Mouse (Mus musculus) limb, embryonic 14.5 days (tissue): Measurements from ENCODE around the gene Psmb3. TPM values are rescaled to one million over a fixed set of nuclear protein-coding genes. Genes with fewer than 3 reads are reported as not detected.

Experiments
- ATAC-seq: fragments of 200-750 bp; cut with Nextera tagmentation; 2 replicates; pipeline ENCODE4 v1.8.0; 2017; ENCODE audit warnings: low read depth, moderate number of reproducible peaks, moderate TSS enrichment; ENCODE audit not compliant: low FRiP score
- DNase-seq: peaks from one replicate; pipeline ENCODE4 v3.0.0-alpha.2; 2015; ENCODE audit warnings: low spot score
- H3K27ac ChIP-seq: fragments of 300-500 bp; sonication (generic); replicated peaks from 2 replicates; pipeline ENCODE4 v1.5.1; 2014; ENCODE audit warnings: low read depth, mild to moderate bottlenecking, low read length, moderate library complexity, mixed read lengths
- H3K27me3 ChIP-seq: fragments of 300-500 bp; sonication (generic); 2 replicates; pipeline ENCODE4 v1.6.1; 2014; ENCODE audit warnings: low read length, mixed read lengths; ENCODE audit not compliant: control insufficient read depth, insufficient read depth
- H3K36me3 ChIP-seq: fragments of 300-500 bp; sonication (generic); 2 replicates; pipeline ENCODE4 v1.6.1; 2014; ENCODE audit warnings: mild to moderate bottlenecking, low read length, moderate library complexity, mixed read lengths; ENCODE audit not compliant: control insufficient read depth, insufficient read depth
- H3K4me1 ChIP-seq: fragments of 300-500 bp; sonication (generic); 2 replicates; pipeline ENCODE4 v1.6.1; 2014; ENCODE audit warnings: antibody characterized with exemption, low read length, mixed read lengths; ENCODE audit not compliant: control insufficient read depth, insufficient read depth
- H3K4me2 ChIP-seq: fragments of 300-500 bp; sonication (generic); replicated peaks from 2 replicates; pipeline ENCODE4 v1.6.1; 2014; ENCODE audit warnings: low read depth, mild to moderate bottlenecking, low read length, moderate library complexity; ENCODE audit not compliant: severe bottlenecking
- H3K4me3 ChIP-seq: fragments of 300-500 bp; sonication (generic); replicated peaks from 2 replicates; pipeline ENCODE4 v1.5.1; 2014; ENCODE audit warnings: low read length
- H3K9ac ChIP-seq: fragments of 300-500 bp; sonication (generic); 2 replicates; pipeline ENCODE4 v1.6.1; 2014; ENCODE audit warnings: mild to moderate bottlenecking, low read depth, low read length, moderate library complexity; ENCODE audit not compliant: severe bottlenecking
- H3K9me3 ChIP-seq: fragments of 300-500 bp; sonication (generic); 2 replicates; pipeline ENCODE4 v1.6.1; 2016; ENCODE audit warnings: low read length; ENCODE audit not compliant: control insufficient read depth
- POLR2A ChIP-seq: fragments of 200-500 bp; IDR thresholded peaks from 2 replicates; pipeline ENCODE4 v1.8.0; 2012; ENCODE audit warnings: inconsistent platforms, mild to moderate bottlenecking, moderate library complexity, borderline replicate concordance; ENCODE audit not compliant: insufficient read depth, insufficient read length; ENCODE audit errors: extremely low read depth
- WGBS: fragments of 180-500 bp; shearing (Covaris S2); extraction: QIAGEN DNeasy Blood & Tissue Kit; methylation state at CpG from one replicate; pipeline ENCODE4 v1.1.7; 2014; 5-methylcytosine and 5-hydroxymethylcytosine counted together
- polyA plus RNA-seq, 2 experiments: library from polyadenylated mRNA; depleted of rRNA in 1 of 2; stranded (reverse) in 1 of 2; unstranded in 1 of 2; fragments of >200 nt; fragmentation: Nextera tagmentation in 1 of 2; extraction: Ambion mirVana in 1 of 2; gene quantifications; 2 replicates each; pipeline versions ENCODE4 v1.2.1 to v1.2.3; 2012 to 2014

Gene Psmb3
- polyA plus RNA-seq, 2 experiments: 368 to 508 TPM

DNA sequence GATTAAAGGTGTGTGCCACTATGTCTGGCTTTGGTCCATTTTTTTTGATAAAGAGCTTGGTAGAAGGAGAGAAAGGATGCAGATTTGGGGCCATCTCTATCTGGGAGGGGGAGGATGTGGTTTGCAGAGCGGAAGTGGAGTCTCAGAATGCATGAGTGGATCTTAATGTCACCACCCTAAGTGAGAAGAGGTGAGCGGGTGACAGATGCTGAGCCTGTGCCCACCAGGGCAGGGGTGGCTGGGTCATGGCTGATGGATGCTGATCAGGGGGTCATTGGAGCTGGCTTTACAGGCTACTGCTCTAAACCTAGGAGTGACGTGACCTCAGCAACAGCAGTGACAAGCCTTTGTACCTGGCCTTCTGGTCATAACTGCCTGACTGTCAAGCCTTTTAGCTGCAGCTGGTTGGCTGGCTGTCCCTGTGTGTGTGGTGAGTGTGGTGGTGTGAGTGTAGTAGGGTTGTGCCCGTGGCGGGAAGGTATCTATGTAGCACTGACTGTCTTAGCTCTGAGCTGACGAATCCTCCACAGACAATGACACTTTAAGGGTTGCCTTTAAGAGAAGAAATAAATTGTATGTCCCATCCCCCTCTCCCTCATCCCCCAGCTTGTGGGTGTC, 19.0 kb upstream of the Psmb3 start:
- Histone ChIP-seq H3K4me1 (peaks cover 4% of the 10 kb centered on the region; the same call in 1 of the 2 replicates), H3K27ac (no peak overlapping the region), H3K4me2 (no peak overlapping the region), H3K9me3 (no peaks in the 10 kb centered on the region), H3K27me3 (no peaks in the 10 kb centered on the region), H3K36me3 (peaks cover 38% of the 10 kb centered on the region), H3K4me3 (no peak overlapping the region), H3K9ac (no peak overlapping the region)
- 81% methylated on average over 6 of the region's 6 CpGs for WGBS
- no peak for TF ChIP-seq POLR2A
- ATAC-seq (no peak), DNase-seq (no peak)

DNA sequence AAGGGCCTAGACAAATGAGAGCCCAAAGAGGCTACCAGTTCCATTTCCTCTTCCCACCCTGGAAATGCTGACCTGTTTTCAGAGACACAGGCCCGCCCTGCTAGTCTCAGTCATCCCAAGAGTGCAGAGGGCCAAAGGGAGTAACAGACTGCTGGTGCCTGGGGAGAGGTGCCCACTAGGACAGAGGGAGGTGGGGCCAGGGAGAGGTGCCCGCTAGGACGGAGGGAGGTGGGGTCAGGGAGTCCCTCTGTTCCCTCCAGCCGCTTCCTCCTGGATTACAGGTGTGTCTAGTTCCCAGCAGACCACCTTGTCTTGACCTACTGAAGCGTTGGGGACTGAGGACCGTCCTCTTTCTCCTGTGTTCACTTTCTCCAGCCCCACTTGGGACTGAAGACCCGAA, 18.4 kb upstream of the Psmb3 start:
- no peaks in the 10 kb centered on the region for H3K9me3 ChIP-seq
- ATAC-seq: no peak
- DNase-seq: no peak
- peaks cover 4% of the 10 kb centered on the region; the same call in 1 of the 2 replicates for H3K4me1 ChIP-seq
- TF ChIP-seq POLR2A: no peak
- no peak overlapping the region for H3K4me3 ChIP-seq
- H3K27ac ChIP-seq: no peak overlapping the region
- no peaks in the 10 kb centered on the region for H3K27me3 ChIP-seq
- H3K9ac ChIP-seq: no peak overlapping the region
- peaks cover 37% of the 10 kb centered on the region for H3K36me3 ChIP-seq
- no peak overlapping the region for H3K4me2 ChIP-seq
- 39% methylated on average over 7 of the region's 7 CpGs for WGBS

DNA sequence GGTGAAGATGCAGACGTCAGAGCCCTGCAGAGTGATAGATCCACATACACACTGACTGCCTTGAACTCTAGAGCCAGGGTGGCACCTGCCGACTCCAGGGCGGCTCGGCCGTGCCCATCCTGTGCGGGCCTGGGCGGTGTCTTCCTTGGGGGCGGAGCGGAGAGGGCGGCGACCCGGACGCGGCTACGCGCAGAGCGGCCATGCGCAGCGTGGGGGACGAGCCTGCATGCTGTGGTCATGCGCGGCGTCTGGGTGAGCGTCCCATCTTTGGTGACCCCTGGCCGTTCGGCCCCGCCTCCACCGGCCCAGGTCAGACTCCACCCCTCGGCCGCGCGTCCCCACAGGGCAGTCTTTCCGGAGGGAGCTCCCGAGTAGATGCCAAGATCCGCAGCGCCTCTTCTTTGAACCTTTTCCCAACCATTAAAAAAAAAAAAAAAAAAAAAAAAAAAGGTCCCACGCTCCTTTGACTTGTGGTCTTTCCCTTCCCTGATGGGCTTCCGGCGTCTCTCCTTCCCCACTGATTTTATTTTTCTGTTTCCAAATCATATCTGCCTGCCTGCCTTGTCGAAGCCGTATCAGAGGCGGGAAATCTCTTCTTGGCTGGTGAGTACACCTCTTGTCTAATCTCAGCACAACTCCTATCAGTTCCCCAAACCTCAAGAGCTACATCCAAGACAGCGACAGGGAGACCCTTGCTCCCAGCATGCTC, 17.4 kb upstream of the Psmb3 start, which contains the start of gene Cisd3:
Gene Cisd3, plus strand, starts transcription at position 214 of the 709 bp plus-strand sequence.
- peak within 1 kb of the TSS; percentile 44 for H3K9ac ChIP-seq
- peaks cover 37% of the 10 kb centered on the region for H3K36me3 ChIP-seq
- peak within 1 kb of the TSS; percentile 72 for H3K4me2 ChIP-seq
- peaks cover 4% of the 10 kb centered on the region; the same call in 1 of the 2 replicates for H3K4me1 ChIP-seq
- WGBS: 2% methylated on average over 36 of the region's 43 CpGs
- no peaks in the 10 kb centered on the region for H3K9me3 ChIP-seq
- peak within 1 kb of the TSS; percentile 39 for H3K4me3 ChIP-seq
- H3K27me3 ChIP-seq: no peaks in the 10 kb centered on the region
- TF ChIP-seq POLR2A: no peak
- peak; percentile 58 for DNase-seq
- peak; percentile 75 for ATAC-seq
- no peak within 1 kb of the TSS for H3K27ac ChIP-seq

DNA sequence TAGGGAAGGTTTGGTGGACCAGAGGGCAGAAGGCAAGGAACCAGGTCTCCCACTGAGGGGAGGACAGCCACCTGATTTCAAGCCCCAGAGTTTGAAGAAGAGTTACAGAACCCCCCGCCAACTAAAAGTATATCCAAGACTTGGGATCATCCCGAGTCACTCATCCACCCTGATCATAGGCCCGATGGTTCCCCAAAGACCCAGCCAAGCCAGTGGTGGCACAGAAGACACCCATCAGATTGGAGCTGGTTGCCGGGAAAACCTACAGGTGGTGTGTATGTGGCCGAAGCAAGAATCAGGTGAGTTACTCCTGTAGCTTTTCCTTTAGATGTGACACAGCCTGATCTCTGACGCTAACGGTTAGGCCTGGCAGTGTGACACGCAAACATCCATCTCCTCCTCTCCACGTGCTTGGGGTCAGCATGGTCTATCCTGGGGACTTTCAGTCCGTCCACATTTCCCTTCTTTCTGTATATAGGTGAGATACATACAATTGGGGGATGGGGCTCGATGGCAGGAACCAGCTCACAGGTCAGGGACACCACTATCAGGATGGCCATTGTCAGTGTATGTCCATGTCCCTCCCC, 16.8 kb upstream of the Psmb3 start:
- Histone ChIP-seq H3K27me3 (no peaks in the 10 kb centered on the region), H3K4me2 (peak overlapping the region; percentile 72), H3K4me1 (peaks cover 4% of the 10 kb centered on the region; the same call in 1 of the 2 replicates), H3K4me3 (peak overlapping the region; percentile 39), H3K9me3 (no peaks in the 10 kb centered on the region), H3K27ac (no peak overlapping the region), H3K36me3 (peaks cover 37% of the 10 kb centered on the region), H3K9ac (peak overlapping the region; percentile 34)
- ATAC-seq: no peak
- DNase-seq: no peak
- TF ChIP-seq POLR2A: no peak
- 60% methylated on average over 11 of the region's 11 CpGs for WGBS

DNA sequence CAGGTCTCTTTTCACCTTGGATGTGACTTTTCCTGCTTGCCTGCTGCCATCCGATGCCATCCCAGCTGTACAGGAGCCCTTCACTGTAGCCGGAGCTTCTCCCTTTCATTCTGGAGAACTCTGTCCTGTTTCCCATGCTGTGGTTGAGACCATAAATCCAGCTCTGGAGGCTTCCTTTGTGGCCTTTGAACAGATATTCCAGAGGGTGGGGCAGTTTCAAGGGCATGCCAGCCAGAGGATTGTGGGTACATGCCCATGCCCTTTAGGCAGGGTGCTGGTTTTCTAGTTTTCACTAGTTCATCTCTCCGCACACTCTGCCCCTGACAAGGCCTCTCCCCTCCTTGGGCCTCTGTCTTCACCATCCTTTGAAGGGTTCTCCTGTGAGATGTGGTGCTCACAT, 16.1 kb upstream of the Psmb3 start:
- H3K4me2 ChIP-seq: no peak overlapping the region
- no peak for TF ChIP-seq POLR2A
- no peak for ATAC-seq
- no peaks in the 10 kb centered on the region for H3K9me3 ChIP-seq
- 92% methylated on average over 3 of the region's 3 CpGs for WGBS
- peaks cover 4% of the 10 kb centered on the region; the same call in 1 of the 2 replicates for H3K4me1 ChIP-seq
- H3K4me3 ChIP-seq: no peak overlapping the region
- no peak overlapping the region for H3K9ac ChIP-seq
- H3K27ac ChIP-seq: no peak overlapping the region
- no peaks in the 10 kb centered on the region for H3K27me3 ChIP-seq
- DNase-seq: no peak
- peaks cover 37% of the 10 kb centered on the region for H3K36me3 ChIP-seq
